Mouse (Mus musculus) intestine, embryonic 14.5 days (tissue): Measurements from ENCODE around the gene Srsf2. TPM values are rescaled to one million over a fixed set of nuclear protein-coding genes. Genes with fewer than 3 reads are reported as not detected.
"Not testable (repeated sequence)": the region's sequence is repeated elsewhere in the genome, so short reads cannot be mapped to it uniquely, and the experiment has no call there.

Source experiments
- ATAC-seq: fragments of 200-750 bp; cut with Nextera tagmentation; replicated peaks from 2 replicates; pipeline ENCODE4 v1.8.0; 2017; ENCODE audit warnings: low read depth, moderate number of reproducible peaks, moderate TSS enrichment, moderate library complexity; ENCODE audit not compliant: low FRiP score, low TSS enrichment
- DNase-seq: peaks from one replicate; pipeline ENCODE4 v3.0.0-alpha.2; 2018; ENCODE audit warnings: low spot score
- H3K27ac ChIP-seq: fragments of 300-500 bp; sonication (generic); 2 replicates; pipeline ENCODE4 v1.5.1; 2014; ENCODE audit warnings: low read depth, mild to moderate bottlenecking, control low read depth
- H3K27me3 ChIP-seq: fragments of 300-500 bp; sonication (generic); replicated peaks from 2 replicates; pipeline ENCODE4 v1.6.1; 2014; ENCODE audit warnings: low read length, control low read depth; ENCODE audit not compliant: control insufficient read depth, insufficient read depth
- H3K36me3 ChIP-seq: fragments of 300-500 bp; sonication (generic); 2 replicates; pipeline ENCODE4 v1.6.1; 2014; ENCODE audit warnings: low read length, control low read depth; ENCODE audit not compliant: control insufficient read depth, insufficient read depth
- H3K4me1 ChIP-seq: fragments of 300-500 bp; sonication (generic); replicated peaks from 2 replicates; pipeline ENCODE4 v1.6.1; 2014; ENCODE audit warnings: low read length, control low read depth, mixed read lengths; ENCODE audit not compliant: control insufficient read depth, insufficient read depth
- H3K4me2 ChIP-seq: fragments of 300-500 bp; sonication (generic); 2 replicates; pipeline ENCODE4 v1.6.1; 2014; ENCODE audit warnings: low read length
- H3K4me3 ChIP-seq: fragments of 300-500 bp; sonication (generic); 2 replicates; pipeline ENCODE4 v1.5.1; 2014; ENCODE audit warnings: low read depth, low read length, control low read depth, mixed read lengths
- H3K9ac ChIP-seq: fragments of 300-500 bp; sonication (generic); 2 replicates; pipeline ENCODE4 v1.6.1; 2014; ENCODE audit warnings: mild to moderate bottlenecking, low read length
- H3K9me3 ChIP-seq: fragments of 300-500 bp; sonication (generic); 2 replicates; pipeline ENCODE4 v1.6.1; 2016; ENCODE audit warnings: low read length, control low read depth; ENCODE audit not compliant: control insufficient read depth
- WGBS: fragments of 180-500 bp; shearing (Covaris S2); extraction: QIAGEN DNeasy Blood & Tissue Kit; methylation state at CpG from one replicate; pipeline ENCODE4 v1.1.7; 2014; 5-methylcytosine and 5-hydroxymethylcytosine counted together
- polyA plus RNA-seq: library from polyadenylated mRNA; unstranded; fragments of >200 nt; fragmentation: Nextera tagmentation; extraction: Ambion mirVana; gene quantifications from 2 replicates; pipeline ENCODE4 v1.2.1, GENCODE M21; 2014

Srsf2 gene
- polyA plus RNA-seq, 1 experiment from 2014 or later = 855 TPM

DNA sequence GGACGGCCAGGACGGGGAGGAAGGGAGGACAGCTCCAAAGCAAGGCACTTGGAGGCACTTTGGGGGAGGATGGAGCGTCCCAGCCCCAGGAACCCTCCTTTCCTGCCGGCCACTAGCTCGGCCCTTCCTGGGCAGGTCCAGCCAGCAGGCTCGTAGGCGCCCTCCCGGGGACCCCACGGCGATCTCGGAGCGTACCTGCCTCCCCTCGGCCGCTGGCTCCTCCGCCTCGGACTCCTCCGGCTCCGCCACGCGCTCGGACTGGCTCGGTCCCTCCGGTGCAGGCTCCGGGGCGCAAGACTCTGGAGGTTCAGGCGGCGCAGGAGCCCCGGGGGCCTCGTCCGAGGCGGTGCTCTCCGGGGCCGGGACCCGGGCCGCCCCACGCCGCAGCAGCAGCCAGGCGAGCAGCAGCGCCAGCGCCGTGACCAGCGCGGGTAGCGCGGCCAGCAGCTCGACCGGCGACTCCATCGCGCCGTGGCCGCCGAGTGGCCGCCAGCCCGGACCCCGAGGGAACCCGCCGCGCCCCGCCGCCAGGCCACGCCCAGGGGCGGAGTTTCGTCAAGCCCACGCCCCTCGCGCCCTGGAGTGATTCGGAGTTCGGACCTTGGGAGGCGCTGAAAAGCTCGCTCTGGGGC is 25.2 kb downstream of the Srsf2 start, which contains the start of gene Mxra7:
Gene Mxra7, minus strand, starts transcription at position 513 of the 632 bp plus-strand sequence.
- under 1% methylated on average over 67 of the region's 71 CpGs for WGBS
- H3K27ac ChIP-seq = peak within 1 kb of the TSS; percentile 67

GRCm38 (mm10) chr11:116826550-116827504 is 26.1 kb downstream of the Srsf2 start:
- H3K9me3 ChIP-seq = no peaks in the 10 kb centered on the region
- peak overlapping the region; percentile 68 for H3K9ac ChIP-seq
- H3K4me2 ChIP-seq = peak overlapping the region; percentile 71
- no peaks in the 10 kb centered on the region for H3K36me3 ChIP-seq
- DNase-seq (no peak), ATAC-seq (no peak)
- H3K4me3 ChIP-seq = peak overlapping the region; percentile 58
- 36% methylated on average over 17 of the region's 17 CpGs for WGBS
- H3K4me1 ChIP-seq = peaks cover 28% of the 10 kb centered on the region
- H3K27ac ChIP-seq = peak overlapping the region; percentile 67
- H3K27me3 ChIP-seq = no peaks in the 10 kb centered on the region

More for the DNA sequence above, 25.2 kb downstream of the Srsf2 start, which contains the start of gene Mxra7:
- peak within 1 kb of the TSS; percentile 71 for H3K4me2 ChIP-seq
- H3K27me3 ChIP-seq = no peaks in the 10 kb centered on the region
- H3K36me3 ChIP-seq = peaks cover 1% of the 10 kb centered on the region; the same call in 1 of the 2 replicates
- peak within 1 kb of the TSS; percentile 58 for H3K4me3 ChIP-seq
- H3K4me1 ChIP-seq = peaks cover 27% of the 10 kb centered on the region
- H3K9ac ChIP-seq = peak within 1 kb of the TSS; percentile 68
- ATAC-seq = peak; percentile 65
- peak; percentile 88 for DNase-seq
- H3K9me3 ChIP-seq = no peaks in the 10 kb centered on the region

- peaks cover 34% of the 10 kb centered on the region for H3K4me1 ChIP-seq
- no peak for DNase-seq
- H3K27ac ChIP-seq = peak overlapping the region; percentile 7; the same call in 1 of the 2 replicates
- no peak overlapping the region for H3K9ac ChIP-seq
- no peak overlapping the region for H3K4me3 ChIP-seq
- WGBS = 63% methylated on average over 5 of the region's 5 CpGs
- H3K36me3 ChIP-seq = no peaks in the 10 kb centered on the region
- ATAC-seq = no peak
- H3K9me3 ChIP-seq = no peaks in the 10 kb centered on the region
- H3K27me3 ChIP-seq = no peaks in the 10 kb centered on the region
- H3K4me2 ChIP-seq = peak overlapping the region; percentile 13; the same call in 1 of the 2 replicates
Measured at GRCm38 (mm10) chr11:116825230-116825629, 27.7 kb downstream of the Srsf2 start.

DNA sequence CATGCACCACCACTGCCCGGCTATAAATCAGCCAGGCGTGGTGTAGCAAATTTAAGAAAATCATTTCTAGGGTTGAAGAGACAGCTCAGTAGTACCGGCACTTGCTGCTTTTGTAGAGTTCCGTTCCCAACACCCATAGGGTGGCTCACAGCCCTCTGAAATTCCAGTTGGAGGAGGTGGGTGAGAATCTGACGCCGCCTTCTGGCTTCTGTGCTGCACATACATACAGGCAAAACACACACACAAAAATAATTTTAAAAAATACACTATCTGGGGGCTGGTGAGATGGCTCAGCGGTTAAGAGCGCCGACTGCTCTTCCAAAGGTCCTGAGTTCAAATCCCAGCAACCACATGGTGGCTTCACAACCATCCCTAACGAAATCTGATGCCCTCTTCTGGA is 29.0 kb downstream of the Srsf2 start:
- not testable (repeated sequence) for H3K27ac ChIP-seq, DNase-seq, H3K36me3 ChIP-seq, H3K27me3 ChIP-seq, H3K4me3 ChIP-seq, H3K4me2 ChIP-seq, H3K9ac ChIP-seq, H3K9me3 ChIP-seq, ATAC-seq
- WGBS = 96% methylated on average over 10 of the region's 10 CpGs
- peaks cover 32% of the 10 kb centered on the region for H3K4me1 ChIP-seq

DNA sequence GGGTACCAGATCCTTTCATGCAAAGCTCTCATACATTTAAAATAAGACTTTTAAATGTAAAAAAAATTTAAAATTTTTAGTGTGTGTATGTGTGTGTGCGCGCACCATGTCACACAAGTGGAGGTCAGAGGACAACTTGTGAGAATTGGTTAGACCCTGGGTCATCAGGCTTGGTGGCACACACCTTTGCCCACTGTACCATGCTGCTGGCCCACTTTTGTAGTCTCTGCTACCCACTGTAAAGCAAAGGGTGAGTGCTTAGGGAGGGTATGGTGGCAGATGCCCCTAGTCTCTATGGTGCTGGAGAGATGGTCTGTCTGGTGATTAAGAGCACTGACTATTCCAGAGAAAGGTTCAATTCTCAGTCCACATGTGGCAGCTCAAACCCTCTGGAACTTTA is 29.6 kb downstream of the Srsf2 start:
- no peak overlapping the region for H3K9ac ChIP-seq
- no peaks in the 10 kb centered on the region for H3K36me3 ChIP-seq
- WGBS = 98% methylated on average over 2 of the region's 2 CpGs
- H3K4me2 ChIP-seq = no peak overlapping the region
- H3K27me3 ChIP-seq = no peaks in the 10 kb centered on the region
- ATAC-seq (no peak), DNase-seq (no peak)
- H3K27ac ChIP-seq = no peak overlapping the region
- no peak overlapping the region for H3K4me3 ChIP-seq
- peaks cover 30% of the 10 kb centered on the region for H3K4me1 ChIP-seq
- H3K9me3 ChIP-seq = no peaks in the 10 kb centered on the region

DNA sequence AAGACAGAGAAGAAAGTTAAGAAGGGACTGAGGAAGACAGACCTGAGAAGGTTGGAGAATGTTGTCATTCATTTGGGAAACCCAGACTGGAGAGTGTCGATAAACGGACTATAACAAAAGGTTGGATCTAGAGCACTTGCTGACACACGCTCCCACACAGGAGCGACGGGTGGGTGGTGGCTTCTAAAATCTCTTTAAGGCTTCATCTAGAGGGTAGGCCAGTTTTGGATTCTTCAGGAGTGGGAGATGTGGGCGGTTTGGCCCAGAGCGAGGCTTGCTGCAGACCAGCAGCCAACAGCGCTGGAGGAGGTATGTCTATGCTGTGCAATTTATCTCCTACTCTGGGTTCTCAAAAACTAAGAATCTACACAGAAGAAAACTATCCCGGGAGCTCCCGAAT is 30.3 kb downstream of the Srsf2 start:
- Histone ChIP-seq H3K36me3 (no peaks in the 10 kb centered on the region), H3K4me2 (no peak overlapping the region), H3K4me3 (no peak overlapping the region), H3K27ac (no peak overlapping the region), H3K9ac (no peak overlapping the region), H3K9me3 (no peaks in the 10 kb centered on the region), H3K4me1 (peaks cover 30% of the 10 kb centered on the region), H3K27me3 (no peaks in the 10 kb centered on the region)
- ATAC-seq = no peak
- DNase-seq = no peak
- 86% methylated on average over 10 of the region's 10 CpGs for WGBS

DNA sequence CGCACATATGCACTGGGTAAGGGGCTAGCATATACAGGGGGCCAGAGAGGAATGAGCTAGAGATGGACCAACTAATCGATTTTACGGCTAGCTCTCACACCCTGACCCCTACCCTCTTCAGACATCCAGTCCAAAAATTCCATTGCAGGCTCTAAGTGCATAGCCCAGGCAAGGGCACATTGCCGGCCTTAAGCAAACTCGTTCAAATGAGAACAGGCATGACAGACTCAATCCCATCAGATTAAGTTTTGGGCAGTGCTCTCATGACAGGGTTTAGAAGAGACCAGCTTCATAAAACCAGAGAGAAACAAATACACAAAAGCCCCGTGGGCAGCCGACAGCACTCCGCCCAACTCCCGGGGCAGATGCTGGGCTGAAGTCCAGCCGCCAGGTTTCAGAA is 30.7 kb downstream of the Srsf2 start:
- ATAC-seq (no peak), DNase-seq (no peak)
- no peak overlapping the region for H3K4me3 ChIP-seq
- H3K27me3 ChIP-seq = no peaks in the 10 kb centered on the region
- no peak overlapping the region for H3K4me2 ChIP-seq
- no peak overlapping the region for H3K27ac ChIP-seq
- peaks cover 30% of the 10 kb centered on the region for H3K4me1 ChIP-seq
- no peaks in the 10 kb centered on the region for H3K9me3 ChIP-seq
- H3K36me3 ChIP-seq = no peaks in the 10 kb centered on the region
- 53% methylated on average over 10 of the region's 10 CpGs for WGBS
- no peak overlapping the region for H3K9ac ChIP-seq

DNA sequence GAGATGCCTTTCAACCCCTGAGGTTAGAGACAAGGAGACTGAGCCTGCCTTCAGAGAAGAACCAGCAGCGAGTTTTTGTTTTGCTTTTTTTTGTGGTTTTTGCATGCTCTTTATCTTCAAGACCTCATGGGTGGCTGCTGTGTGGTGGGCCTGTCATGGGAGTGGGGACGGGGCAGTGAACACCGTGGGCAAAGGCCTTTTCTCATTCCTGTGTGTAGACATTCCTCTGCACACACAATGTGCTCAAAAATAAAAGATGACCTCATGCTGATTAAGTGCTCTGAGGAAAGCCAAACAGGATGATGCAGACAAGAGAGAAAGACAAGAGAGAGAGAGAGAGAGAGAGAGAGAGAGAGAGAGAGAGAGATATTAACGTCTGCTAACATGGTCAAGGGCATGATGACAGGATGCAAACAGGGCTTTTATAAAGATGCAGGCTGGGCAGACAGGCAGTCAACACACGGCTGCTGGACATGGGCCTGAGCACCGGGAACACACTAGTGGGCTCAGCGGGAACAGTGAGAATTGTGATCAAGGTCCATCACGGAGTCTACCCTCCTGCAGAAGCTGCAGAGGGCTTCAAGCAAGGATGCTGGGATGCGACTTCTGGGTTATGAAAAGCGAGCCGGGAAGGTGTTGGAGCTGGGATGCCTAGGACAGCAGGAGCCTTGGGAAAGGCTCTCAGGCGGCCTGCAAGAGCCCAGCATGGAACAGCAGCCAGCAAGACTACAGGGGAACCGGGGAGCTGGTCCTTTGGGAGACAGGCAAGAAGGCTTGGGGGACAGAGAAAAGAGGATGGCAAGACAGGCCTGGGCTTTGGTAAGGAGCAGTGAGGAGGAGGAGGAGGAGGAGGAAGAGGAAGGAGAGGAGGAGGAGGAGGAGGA is 31.6 kb downstream of the Srsf2 start:
- Histone ChIP-seq H3K4me1 (peaks cover 21% of the 10 kb centered on the region), H3K27ac (no peak overlapping the region; the same call in 1 of the 2 replicates), H3K36me3 (no peaks in the 10 kb centered on the region), H3K4me2 (no peak overlapping the region), H3K4me3 (no peak overlapping the region), H3K9me3 (no peaks in the 10 kb centered on the region), H3K9ac (no peak overlapping the region), H3K27me3 (no peaks in the 10 kb centered on the region)
- ATAC-seq = no peak
- no peak for DNase-seq
- WGBS = 60% methylated on average over 13 of the region's 13 CpGs
